Mouse (Mus musculus) olfactory bulb, adult 2 months (tissue): ENCODE measurements around the gene Rgs3. TPM values are rescaled to one million over a fixed set of nuclear protein-coding genes. Genes with fewer than 3 reads are reported as not detected.

Source experiments
- H3K27ac ChIP-seq: fragments of 200-500 bp; 2 replicates; pipeline ENCODE4 v1.5.1; 2012; ENCODE audit warnings: low read depth, low read length; ENCODE audit not compliant: insufficient read depth
- H3K4me1 ChIP-seq: fragments of 200-500 bp; 2 replicates; pipeline ENCODE4 v1.6.1; 2012; ENCODE audit warnings: low read length; ENCODE audit not compliant: control insufficient read depth, insufficient read depth
- H3K4me3 ChIP-seq: fragments of 200-500 bp; 2 replicates; pipeline ENCODE4 v1.5.1; 2012; ENCODE audit warnings: mild to moderate bottlenecking, low read depth, low read length, moderate library complexity; ENCODE audit not compliant: insufficient read depth
- CTCF ChIP-seq: fragments of 200-500 bp; IDR thresholded peaks from 2 replicates; pipeline ENCODE4 v1.5.1; 2012; ENCODE audit warnings: low read depth, mild to moderate bottlenecking, low read length, moderate library complexity; ENCODE audit not compliant: insufficient read depth
- POLR2A ChIP-seq: fragments of 200-500 bp; IDR thresholded peaks from 2 replicates; pipeline ENCODE4 v1.6.1; 2012; ENCODE audit warnings: mild to moderate bottlenecking, low read depth, low read length, moderate library complexity; ENCODE audit not compliant: insufficient read depth
- WGBS: fragments of 180-500 bp; shearing (Covaris S2); methylation state at CpG from one replicate; pipeline ENCODE4 v1.1.7; 2018; 5-methylcytosine and 5-hydroxymethylcytosine counted together
- polyA plus RNA-seq: library from polyadenylated mRNA; stranded (reverse); fragments of >200 nt; gene quantifications from 2 replicates; pipeline ENCODE4 v1.2.4, GENCODE M21; 2012; ENCODE audit warnings: low replicate concordance; ENCODE audit not compliant: missing spikeins, insufficient read depth, insufficient read length

The Rgs3 gene
- polyA plus RNA-seq, 1 experiment = not detected

- no peak overlapping the region for H3K4me3 ChIP-seq
- 36% methylated on average over 7 of the region's 7 CpGs for WGBS
- H3K27ac ChIP-seq = peak overlapping the region; percentile 33; the same call in 1 of the 2 replicates
- TF ChIP-seq POLR2A (no peak), CTCF (no peak)
- peaks cover 28% of the 10 kb centered on the region for H3K4me1 ChIP-seq
Observed at GRCm38 (mm10) chr4:62736421-62736820, 176.8 kb downstream of the Rgs3 start.

- Histone ChIP-seq H3K4me3 (no peak overlapping the region), H3K27ac (no peak overlapping the region), H3K4me1 (peaks cover 28% of the 10 kb centered on the region)
- no peak for TF ChIP-seq CTCF
- TF ChIP-seq POLR2A = no peak
- 81% methylated on average over 3 of the region's 3 CpGs for WGBS
Observed at GRCm38 (mm10) chr4:62736904-62737303, 177.3 kb downstream of the Rgs3 start.

GRCm38 (mm10) chr4:62737983-62738695 is 178.5 kb downstream of the Rgs3 start:
- Histone ChIP-seq H3K4me3 (no peak overlapping the region), H3K4me1 (peaks cover 27% of the 10 kb centered on the region), H3K27ac (no peak overlapping the region)
- WGBS = 64% methylated on average over 9 of the region's 9 CpGs
- TF ChIP-seq CTCF (no peak), POLR2A (no peak)

GRCm38 (mm10) chr4:62738996-62739395 is 179.3 kb downstream of the Rgs3 start:
- WGBS = 92% methylated on average over 3 of the region's 3 CpGs

GRCm38 (mm10) chr4:62739591-62739990 is 179.9 kb downstream of the Rgs3 start:
- Histone ChIP-seq H3K4me3 (no peak overlapping the region), H3K4me1 (peaks cover 35% of the 10 kb centered on the region), H3K27ac (no peak overlapping the region)
- WGBS = 81% methylated on average over 4 of the region's 4 CpGs
- no peak for TF ChIP-seq CTCF
- no peak for TF ChIP-seq POLR2A

More at GRCm38 (mm10) chr4:62738996-62739395, 179.3 kb downstream of the Rgs3 start:
- Histone ChIP-seq H3K4me1 (peaks cover 30% of the 10 kb centered on the region), H3K27ac (no peak overlapping the region), H3K4me3 (no peak overlapping the region)
- TF ChIP-seq POLR2A (no peak), CTCF (no peak)

- WGBS = 80% methylated on average over 6 of the region's 6 CpGs
- Histone ChIP-seq H3K27ac (no peak overlapping the region), H3K4me1 (peaks cover 33% of the 10 kb centered on the region), H3K4me3 (no peak overlapping the region)
- no peak for TF ChIP-seq POLR2A
- no peak for TF ChIP-seq CTCF
Observed at GRCm38 (mm10) chr4:62740282-62741054, 180.8 kb downstream of the Rgs3 start.

GRCm38 (mm10) chr4:62741055-62741453 is 181.4 kb downstream of the Rgs3 start:
- WGBS = 78% methylated on average over 5 of the region's 5 CpGs
- Histone ChIP-seq H3K4me3 (no peak overlapping the region), H3K4me1 (peaks cover 27% of the 10 kb centered on the region), H3K27ac (no peak overlapping the region)
- TF ChIP-seq POLR2A (no peak), CTCF (no peak)

GRCm38 (mm10) chr4:62741601-62742000 is 182.0 kb downstream of the Rgs3 start:
- Histone ChIP-seq H3K4me3 (no peak overlapping the region), H3K27ac (no peak overlapping the region), H3K4me1 (peaks cover 22% of the 10 kb centered on the region)
- 57% methylated on average over 3 of the region's 3 CpGs for WGBS
- TF ChIP-seq CTCF (no peak), POLR2A (no peak)

- TF ChIP-seq CTCF (no peak), POLR2A (no peak)
- Histone ChIP-seq H3K4me1 (peaks cover 20% of the 10 kb centered on the region), H3K4me3 (no peak overlapping the region), H3K27ac (no peak overlapping the region)
- 74% methylated on average over 14 of the region's 14 CpGs for WGBS
Observed at GRCm38 (mm10) chr4:62742885-62743760, 183.5 kb downstream of the Rgs3 start.
